Mouse (Mus musculus) T-helper 17 cell (primary cell): ENCODE measurements at regions not wholly inside any gene's neighbourhood (a gene's known extent, or its start where the extent isn't known, plus 50 kb on each side); places are given as distances from the start of the nearest gene placed in this dataset.
"Not testable (repeated sequence)": the region's sequence is repeated elsewhere in the genome, so short reads cannot be mapped to it uniquely, and the experiment has no call there.

Experiments used
- in situ Hi-C, 2 experiments: fragments of 300-600 bp; cut with MboI, MseI; formaldehyde crosslinking; loops; 1 replicate in 1 of 2; 2 replicates in 1 of 2; pipeline ENCODE4 v1.15.1; 2025; ENCODE audit warnings: high pct_unique_total_duplicates in 2 of 2

DNA sequence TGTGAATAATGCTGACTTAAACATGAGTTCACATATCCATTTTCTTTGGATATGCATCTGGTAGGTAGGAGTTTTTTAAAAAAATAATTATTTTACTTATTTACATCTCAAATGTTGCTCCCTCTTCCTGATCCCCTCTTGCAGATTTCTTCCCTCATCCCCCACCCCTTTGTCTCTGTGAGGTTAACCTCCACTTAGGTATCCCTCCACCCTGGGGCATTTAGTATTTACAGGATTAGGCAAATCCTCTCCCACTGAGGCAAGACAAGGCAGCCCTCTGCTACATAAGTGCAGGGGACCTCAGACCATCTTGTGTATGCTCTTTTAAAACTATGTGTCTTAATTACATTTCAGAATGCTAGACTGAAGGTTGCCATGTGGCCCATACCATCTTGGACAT, 155.2 kb upstream of the Shcbp1 start:
- in situ Hi-C loops = no loop called here

DNA sequence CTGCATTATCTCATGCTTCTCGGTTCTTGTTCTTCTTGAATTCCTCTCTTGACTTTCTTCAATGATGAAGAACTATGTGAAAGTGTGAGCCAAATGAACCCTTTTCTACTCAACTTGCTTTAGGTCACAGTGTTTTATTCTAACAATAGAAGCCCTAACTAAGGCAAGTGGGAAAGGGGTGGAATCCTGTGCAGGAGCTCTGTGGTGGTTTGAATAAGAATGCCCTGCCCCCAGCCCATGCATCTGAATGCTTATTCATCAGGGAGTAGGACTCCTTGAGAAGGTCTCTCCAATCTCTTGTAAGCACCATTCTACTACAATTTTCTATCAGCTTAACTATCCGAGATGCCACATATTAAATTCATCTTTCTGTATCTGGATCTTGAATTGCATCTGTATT, 154.7 kb upstream of the Shcbp1 start:
- in situ Hi-C loops = no loop called here

DNA sequence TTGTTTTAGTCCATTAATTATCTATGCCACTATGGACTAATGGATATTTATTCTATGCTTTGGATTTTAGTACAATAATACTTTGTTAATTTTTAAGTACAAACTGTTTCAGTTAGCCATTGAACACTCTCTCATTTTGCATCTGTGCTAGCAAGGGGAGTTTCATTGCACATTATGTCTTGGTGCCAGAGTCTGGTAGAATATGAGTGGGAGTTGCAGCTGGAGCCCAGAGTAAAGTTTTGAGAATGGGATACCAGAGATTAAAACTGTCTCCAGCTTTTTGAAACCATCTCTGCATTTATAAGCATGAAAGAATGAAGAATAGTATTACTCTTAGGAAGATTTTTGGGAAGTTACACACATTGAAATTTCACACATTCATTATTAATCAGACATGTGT, 137.1 kb upstream of the Shcbp1 start:
- in situ Hi-C loops = loop anchor here in 1 of 2 experiments (10.0 kb wide), 1 partner anchor 802 kb away; no protein-coding TSS in a partner anchor

DNA sequence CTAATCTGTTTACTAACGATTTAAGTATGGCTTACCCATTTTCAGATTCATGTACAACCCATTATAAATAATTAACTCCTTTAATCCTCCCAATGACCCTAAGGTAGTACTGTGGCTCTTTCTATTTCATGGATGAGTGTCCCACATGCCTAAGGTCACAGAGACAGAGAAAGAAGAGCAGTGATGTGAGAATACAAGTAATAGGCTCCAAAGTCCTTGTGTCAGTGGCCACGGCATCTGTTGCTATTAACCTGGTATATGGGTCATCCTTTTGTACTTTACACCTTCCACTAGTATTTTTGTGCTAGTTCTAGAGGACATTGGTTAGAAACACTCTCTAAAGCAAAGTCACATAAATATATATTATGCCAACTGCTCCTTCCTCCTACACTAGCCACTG, 115.7 kb upstream of the Shcbp1 start:
- in situ Hi-C loops = no loop called here

DNA sequence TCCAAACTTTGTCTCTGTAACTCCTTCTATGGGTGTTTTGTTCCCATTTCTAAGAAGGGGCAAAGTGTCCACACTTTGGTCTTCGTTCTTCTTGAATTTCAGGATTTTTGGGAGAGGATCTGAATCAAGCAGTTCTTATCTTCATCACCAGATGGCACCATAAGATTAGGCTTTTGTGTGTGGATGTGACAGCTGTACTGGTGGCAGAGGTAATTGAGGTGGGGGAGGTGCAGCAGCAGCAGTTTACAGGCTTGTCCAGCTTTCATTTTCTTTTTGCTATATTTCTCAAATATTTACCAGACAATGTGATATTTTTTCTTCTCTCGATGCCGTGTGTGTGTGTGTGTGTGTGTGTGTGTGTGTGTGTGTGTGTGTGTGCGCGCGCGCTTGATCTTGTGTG, 89.4 kb upstream of the Shcbp1 start:
- in situ Hi-C loops = not testable (repeated sequence)

- in situ Hi-C loops = no loop called here
These were observed 59.7 kb upstream of the Shcbp1 start for GRCm38 (mm10) chr8:4839087-4839486.

DNA sequence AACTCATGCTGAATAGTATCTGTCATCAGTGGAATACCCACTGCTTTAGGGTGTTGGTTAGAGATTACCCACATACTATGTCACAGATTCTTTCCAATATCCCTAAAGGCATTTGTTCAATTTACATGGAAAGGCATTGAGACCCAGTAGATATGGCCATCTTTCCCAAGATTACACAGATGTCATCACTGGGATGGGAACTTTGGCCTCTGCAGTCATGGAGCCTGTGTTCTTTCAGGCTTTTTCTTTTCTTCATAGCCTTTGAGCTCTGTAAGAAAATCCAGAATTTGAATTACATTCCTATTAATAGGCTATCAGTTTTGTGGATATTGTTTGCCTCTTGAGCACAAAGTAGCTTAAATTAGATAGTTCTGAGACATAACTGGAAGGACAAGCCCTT, 59.2 kb upstream of the Shcbp1 start:
- in situ Hi-C loops = no loop called here

GRCm38 (mm10) chr8:4837719-4838118, 58.4 kb upstream of the Shcbp1 start:
- in situ Hi-C loops = no loop called here

- in situ Hi-C loops = no loop called here
These were observed 57.3 kb upstream of the Shcbp1 start for GRCm38 (mm10) chr8:4836651-4837050.
